Mouse (Mus musculus) embryonic stem cell, embryonic (primary cell): ENCODE measurements around the gene Med27.

ENCODE experiments used
- CTCF ChIA-PET, 4 experiments: fragments of 300-600 bp in 2 of 4; fragments of 350-600 bp in 2 of 4; sonication (Branson Sonifier 250); formaldehyde crosslinking; loops; one replicate each; lab custom pipeline; 2022; ENCODE audit warnings: inconsistent platforms in 2 of 4; lab: Charles Lee
- POLR2A ChIA-PET, 4 experiments: fragments of 300-600 bp in 2 of 4; fragments of 350-600 bp in 2 of 4; sonication (Branson Sonifier 250); formaldehyde crosslinking; loops; one replicate each; lab custom pipeline; 2022; ENCODE audit warnings: antibody characterized with exemption in 4 of 4, inconsistent platforms in 1 of 4; lab: Charles Lee

Gene Med27

DNA sequence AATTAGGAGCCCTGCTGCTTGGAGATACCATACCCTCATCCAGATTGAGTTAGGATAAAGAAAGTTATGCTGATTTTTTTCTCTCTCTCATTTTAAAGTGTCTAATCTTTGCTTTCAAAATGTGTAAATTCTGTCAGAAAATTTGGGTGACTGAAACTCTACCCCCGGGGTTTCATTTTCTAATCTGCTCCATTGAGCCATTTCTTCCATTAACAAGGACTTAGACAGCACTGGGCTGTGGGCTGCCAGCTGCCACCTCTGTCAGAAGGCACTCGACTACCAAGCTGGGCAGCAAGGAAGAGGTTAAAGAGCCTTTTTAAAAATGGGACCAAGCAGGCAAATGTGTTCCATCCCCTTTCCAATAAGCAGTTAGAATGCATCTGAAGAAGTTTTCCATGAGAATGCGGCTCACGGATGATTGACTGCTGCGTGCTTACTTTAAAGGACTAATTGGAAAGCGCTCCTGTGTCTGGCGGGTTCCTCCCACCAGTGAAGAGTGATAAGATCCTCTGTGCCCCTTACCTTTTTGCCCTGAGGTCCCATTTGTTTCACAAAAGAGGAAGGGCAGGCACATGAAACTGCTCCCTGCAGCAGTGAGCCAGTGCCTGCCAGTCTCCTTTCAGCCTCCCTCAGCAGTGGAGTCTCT, 93.4 kb downstream of the Med27 start:
- CTCF ChIA-PET = no interaction called here
- POLR2A ChIA-PET = interaction anchor here in 3 of 4 experiments (0.6 kb wide), 3 partner anchors 24 to 94 kb away, joined by 3 to 4 read pairs (median 3); no protein-coding TSS in a partner anchor

- ChIA-PET CTCF (interaction anchor here in 2 of 4 experiments (0.6 to 1.0 kb wide), 2 partner anchors 9 to 38 kb away, joined by 3 to 4 read pairs; no protein-coding TSS in a partner anchor), POLR2A (interaction anchor here in 2 of 4 experiments (0.6 to 1.6 kb wide), 6 partner anchors 16 to 385 kb away, joined by 3 to 8 read pairs (median 3); no protein-coding TSS in a partner anchor)
Observed at GRCm38 (mm10) chr2:29442275-29442674, 95.7 kb downstream of the Med27 start.

DNA sequence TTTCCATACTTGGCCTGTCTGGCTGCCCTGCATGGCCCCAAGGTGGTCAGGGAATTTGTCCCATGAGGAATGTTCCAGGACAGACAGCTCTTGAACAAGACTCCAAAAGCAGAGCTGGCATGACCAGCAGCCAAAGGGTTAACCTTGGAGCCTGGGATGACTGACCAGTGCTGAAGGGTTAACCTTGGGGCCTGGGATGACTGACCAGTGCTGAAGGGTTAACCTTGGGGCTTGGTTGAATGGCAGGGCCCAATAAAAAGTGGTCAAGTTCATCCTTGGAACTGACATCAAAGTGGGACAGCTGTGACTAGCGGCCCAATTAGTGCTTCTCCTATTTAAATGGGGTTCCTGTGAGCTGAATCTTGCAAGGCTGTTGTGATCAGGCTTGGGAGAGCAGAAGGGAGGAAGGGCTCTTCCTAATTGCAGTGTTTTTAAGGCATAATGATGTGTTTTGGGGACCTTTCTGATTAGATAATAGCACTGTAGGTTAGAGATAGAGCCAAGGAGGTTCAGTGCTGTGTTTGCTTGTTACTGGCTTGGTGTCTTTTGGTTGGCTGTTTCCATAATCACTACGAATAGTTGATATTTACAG, 97.1 kb downstream of the Med27 start:
- ChIA-PET POLR2A (interaction anchor here in 1 of 4 experiments (1.0 to 3.4 kb wide), 2 partner anchors 10 to 22 kb away, joined by 3 to 12 read pairs; no protein-coding TSS in a partner anchor), CTCF (interaction anchor here in 1 of 4 experiments (1.3 kb wide), 1 partner anchor 206 kb away, joined by 5 read pairs; no protein-coding TSS in a partner anchor)

DNA sequence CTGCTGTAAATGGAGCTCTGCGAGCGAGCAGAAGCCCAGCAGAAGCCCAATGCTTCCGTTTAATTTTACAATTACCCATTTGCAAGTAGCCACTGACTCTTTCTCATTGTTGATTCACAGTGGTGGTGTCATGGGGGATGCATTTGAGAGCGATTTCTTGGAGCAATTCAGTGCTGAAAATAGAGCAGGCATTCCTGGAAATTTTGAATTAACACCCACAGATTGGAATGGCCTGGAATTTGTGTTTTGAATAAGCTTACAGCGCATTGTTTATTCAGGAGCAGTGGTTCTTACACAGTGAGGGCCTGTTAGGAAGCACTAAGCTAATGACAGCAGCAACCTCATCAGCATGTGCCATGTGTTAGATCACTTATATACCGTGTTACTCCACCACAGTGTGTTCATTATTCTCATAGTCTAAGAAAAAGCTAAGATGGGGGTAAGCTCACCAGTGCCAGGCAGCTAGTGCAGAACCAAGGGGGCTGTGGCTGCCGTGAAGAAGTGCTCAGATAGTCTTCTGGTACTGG, 101.9 kb downstream of the Med27 start:
- CTCF ChIA-PET = interaction anchor here in 2 of 4 experiments (0.8 kb wide), 2 partner anchors 44 to 217 kb away, joined by 3 to 4 read pairs; no protein-coding TSS in a partner anchor
- POLR2A ChIA-PET = interaction anchor here in 2 of 4 experiments (0.9 to 3.0 kb wide), 10 partner anchors 9 to 269 kb away, joined by 3 to 14 read pairs (median 3); no protein-coding TSS in a partner anchor

GRCm38 (mm10) chr2:29451368-29451999, 104.9 kb downstream of the Med27 start:
- ChIA-PET POLR2A (interaction anchor here in 2 of 4 experiments (0.7 to 3.6 kb wide), 5 partner anchors 9 to 49 kb away, joined by 3 to 15 read pairs (median 4); no protein-coding TSS in a partner anchor), CTCF (interaction anchor here in 1 of 4 experiments (0.8 kb wide), 1 partner anchor 9 kb away, joined by 3 read pairs; no protein-coding TSS in a partner anchor)

DNA sequence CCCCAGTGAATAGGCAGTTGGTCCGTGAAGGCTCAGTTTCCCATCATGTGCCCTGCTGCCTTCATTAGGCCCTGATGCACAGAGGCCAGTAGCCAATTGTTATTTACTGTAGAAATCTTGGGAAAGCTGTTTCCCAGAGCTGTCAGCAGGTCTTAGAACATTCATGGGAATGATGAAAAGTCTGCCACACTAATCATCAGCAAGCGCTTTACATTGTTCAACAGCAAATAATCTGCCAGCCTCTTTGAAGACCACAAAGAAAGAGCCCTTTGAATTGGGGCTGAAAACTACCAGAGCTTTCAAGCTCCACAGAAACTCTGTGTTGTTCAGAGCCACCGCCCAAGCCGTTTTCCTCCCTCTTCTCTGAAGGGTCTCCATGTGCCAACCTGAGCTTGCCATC, 106.8 kb downstream of the Med27 start:
- ChIA-PET CTCF (interaction anchor here in 1 of 4 experiments (0.6 kb wide), 1 partner anchor 214 kb away, joined by 8 read pairs; no protein-coding TSS in a partner anchor), POLR2A (interaction anchor here in 2 of 4 experiments (1.2 to 3.6 kb wide), 7 partner anchors 8 to 47 kb away, joined by 3 to 15 read pairs (median 3); no protein-coding TSS in a partner anchor)

DNA sequence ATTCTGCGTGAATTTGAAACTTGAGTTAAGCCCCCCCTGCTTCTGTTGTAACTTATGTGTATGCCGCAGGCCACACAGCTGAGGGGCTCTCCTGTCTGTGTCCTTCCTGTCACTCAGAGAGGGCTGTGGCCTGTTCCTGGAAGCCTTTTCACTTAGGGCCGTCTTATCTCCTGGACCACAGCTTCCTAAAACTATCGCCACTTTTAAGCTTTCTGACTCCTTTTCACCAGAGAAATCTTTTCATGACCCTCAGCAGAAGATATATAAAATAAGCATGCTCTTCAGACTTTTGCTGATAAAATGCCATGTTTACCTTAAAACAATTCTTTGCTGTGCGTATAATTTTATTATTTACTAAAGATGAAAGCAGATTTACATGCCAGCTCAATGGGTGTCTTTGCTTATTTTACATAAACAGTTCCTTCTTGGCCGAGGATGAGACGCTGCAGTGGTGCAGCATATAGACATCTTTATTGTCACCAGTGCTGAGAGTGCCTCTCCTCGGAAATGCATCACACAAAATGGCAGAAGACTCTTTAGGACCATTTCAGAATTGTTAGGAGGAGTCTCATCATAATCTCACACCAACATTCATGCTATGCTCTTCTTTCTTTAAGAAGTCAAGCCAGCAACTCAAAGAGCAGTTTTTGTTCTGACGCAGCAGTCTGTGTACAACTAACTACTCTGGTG, 110.2 kb downstream of the Med27 start:
- ChIA-PET CTCF (interaction anchor here in 2 of 4 experiments (0.6 kb wide), 3 partner anchors 208 to 483 kb away, joined by 4 to 6 read pairs (median 6); no protein-coding TSS in a partner anchor), POLR2A (interaction anchor here in 3 of 4 experiments (0.6 to 2.6 kb wide), 17 partner anchors 9 to 1214 kb away, joined by 3 to 21 read pairs (median 4); no protein-coding TSS in a partner anchor)

GRCm38 (mm10) chr2:29457677-29458076, 111.1 kb downstream of the Med27 start:
- ChIA-PET POLR2A (interaction anchor here in 3 of 4 experiments (0.6 to 5.2 kb wide), 20 partner anchors 9 to 1213 kb away, joined by 3 to 24 read pairs (median 4); no protein-coding TSS in a partner anchor), CTCF (interaction anchor here in 3 of 4 experiments (0.6 to 1.2 kb wide), 5 partner anchors 54 to 484 kb away, joined by 3 to 6 read pairs (median 4); no protein-coding TSS in a partner anchor)

- ChIA-PET POLR2A (interaction anchor here in 3 of 4 experiments (0.7 to 5.2 kb wide), 17 partner anchors 9 to 185 kb away, joined by 3 to 24 read pairs (median 6); no protein-coding TSS in a partner anchor), CTCF (interaction anchor here in 1 of 4 experiments (1.0 to 1.2 kb wide), 2 partner anchors 54 to 289 kb away, joined by 3 read pairs; no protein-coding TSS in a partner anchor)
Observed at GRCm38 (mm10) chr2:29458346-29458950, 111.8 kb downstream of the Med27 start.

DNA sequence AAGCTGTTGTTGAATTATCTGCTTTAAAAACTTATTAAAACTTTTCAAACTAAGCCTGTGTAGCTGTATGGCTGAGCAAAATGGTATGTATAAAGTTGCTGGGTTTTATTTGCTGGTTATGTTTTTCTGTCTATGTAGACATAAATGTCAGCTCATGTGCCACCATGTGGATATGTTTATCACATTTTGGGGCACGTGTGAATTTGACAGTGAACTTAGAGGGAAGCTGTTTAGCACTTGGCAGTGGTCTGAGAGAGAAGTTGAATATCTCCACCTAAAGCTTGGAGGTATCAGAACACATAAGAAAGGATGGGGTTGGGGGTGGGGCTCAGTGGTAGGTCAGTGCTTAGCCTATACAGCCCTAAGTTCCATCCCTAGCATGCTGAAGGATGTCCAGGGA, 113.0 kb downstream of the Med27 start:
- CTCF ChIA-PET = no interaction called here
- POLR2A ChIA-PET = interaction anchor here in 2 of 4 experiments (0.6 to 5.2 kb wide), 6 partner anchors 9 to 321 kb away, joined by 3 to 24 read pairs (median 4); no protein-coding TSS in a partner anchor

GRCm38 (mm10) chr2:29461841-29462240, 115.2 kb downstream of the Med27 start:
- ChIA-PET CTCF (no interaction called here), POLR2A (interaction anchor here in 2 of 4 experiments (0.6 to 5.2 kb wide), 7 partner anchors 8 to 148 kb away, joined by 3 to 24 read pairs (median 4); no protein-coding TSS in a partner anchor)

DNA sequence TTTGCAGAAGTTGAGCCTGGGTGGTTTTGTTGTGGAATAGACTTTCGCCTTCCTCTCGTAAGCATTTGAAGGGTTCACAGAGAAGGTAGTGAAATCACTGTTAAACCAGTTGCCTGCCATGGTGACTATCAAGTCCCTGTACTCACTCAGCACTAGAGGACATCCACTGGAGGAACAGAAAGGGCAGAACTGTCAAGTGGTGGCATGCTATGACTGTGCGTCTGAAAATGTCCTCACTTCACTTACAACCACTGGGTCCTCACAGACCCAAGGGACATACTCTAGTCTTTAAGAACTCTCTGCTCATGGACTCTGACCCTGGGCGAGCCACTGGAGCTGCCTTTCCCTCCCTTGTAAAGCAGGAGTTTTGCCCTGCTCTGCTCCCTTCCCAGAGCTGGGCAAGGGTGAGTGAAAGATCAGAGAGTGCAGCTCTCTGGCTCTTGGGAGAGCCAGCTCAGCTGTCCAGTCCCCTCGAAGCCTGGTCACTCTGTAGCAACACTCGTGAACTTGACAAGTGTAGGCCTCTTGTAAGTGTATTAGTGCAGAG, 116.5 kb downstream of the Med27 start:
- CTCF ChIA-PET = no interaction called here
- POLR2A ChIA-PET = interaction anchor here in 1 of 4 experiments (1.6 kb wide), 1 partner anchor 11 kb away, joined by 5 read pairs; no protein-coding TSS in a partner anchor

DNA sequence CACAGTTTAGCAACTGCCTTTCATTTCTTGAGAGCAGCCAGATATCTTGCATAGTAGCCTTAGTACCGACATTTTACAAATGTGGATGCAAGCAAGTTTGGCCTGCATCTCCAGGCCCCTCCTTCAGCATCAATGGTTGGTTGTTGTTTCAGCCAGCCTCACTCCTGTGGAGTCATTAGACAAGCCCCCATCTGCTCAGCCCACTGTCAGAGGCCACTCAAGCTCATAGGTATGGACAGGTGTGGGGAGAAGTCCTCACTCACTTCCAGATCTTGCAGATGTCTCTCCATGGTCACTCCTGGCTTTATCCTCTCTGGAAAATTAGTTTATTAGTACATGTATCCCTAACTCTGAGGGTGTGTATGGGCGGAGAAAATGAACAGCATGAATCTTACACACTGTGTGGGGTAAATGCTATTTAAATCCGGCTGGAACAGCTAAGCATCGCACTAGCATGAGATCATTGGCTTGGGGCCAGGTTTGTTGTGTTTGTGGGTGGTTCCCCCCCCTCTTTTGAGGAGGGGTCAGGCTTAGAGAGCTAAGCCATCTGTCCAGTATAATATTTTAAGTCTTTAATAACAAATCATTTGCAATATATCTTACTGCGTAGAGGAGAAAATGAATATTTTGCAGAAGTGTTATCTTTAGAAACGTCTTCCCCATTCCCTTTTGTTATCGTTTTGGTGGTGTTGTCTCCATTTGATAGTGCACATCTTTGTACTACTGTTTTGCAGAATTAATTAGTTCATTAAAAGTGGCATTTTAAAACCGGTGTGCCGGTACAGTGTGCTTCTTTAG, 118.4 kb downstream of the Med27 start:
- POLR2A ChIA-PET = interaction anchor here in 2 of 4 experiments (0.6 to 6.3 kb wide), 7 partner anchors 11 to 166 kb away, joined by 3 to 25 read pairs (median 3); no protein-coding TSS in a partner anchor
- CTCF ChIA-PET = no interaction called here

DNA sequence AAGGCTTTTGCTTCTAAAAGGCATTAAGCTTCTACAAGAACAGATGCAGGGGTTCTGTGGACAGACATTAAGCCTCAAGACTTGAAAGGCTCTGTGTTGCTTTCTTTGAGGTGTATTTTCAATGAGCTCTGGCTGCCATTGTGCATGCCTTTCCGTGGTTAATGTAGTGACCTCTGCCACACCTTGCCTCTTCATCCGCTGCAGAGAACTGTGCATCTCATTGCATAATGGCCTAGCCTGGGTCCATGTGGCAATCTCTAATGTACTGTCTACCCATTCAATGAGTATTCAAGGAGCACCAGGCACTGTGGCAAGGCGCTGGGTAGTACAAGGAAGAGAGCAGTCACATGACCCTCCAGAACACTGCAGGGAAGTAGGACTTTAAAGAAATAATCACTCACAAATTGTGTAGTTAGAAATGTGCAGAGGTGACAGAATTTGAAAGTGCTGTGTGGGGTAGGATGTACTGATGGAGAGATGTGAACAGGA, 119.1 kb downstream of the Med27 start:
- ChIA-PET POLR2A (interaction anchor here in 2 of 4 experiments (0.6 to 6.3 kb wide), 5 partner anchors 12 to 35 kb away, joined by 3 to 25 read pairs (median 3); no protein-coding TSS in a partner anchor), CTCF (no interaction called here)

DNA sequence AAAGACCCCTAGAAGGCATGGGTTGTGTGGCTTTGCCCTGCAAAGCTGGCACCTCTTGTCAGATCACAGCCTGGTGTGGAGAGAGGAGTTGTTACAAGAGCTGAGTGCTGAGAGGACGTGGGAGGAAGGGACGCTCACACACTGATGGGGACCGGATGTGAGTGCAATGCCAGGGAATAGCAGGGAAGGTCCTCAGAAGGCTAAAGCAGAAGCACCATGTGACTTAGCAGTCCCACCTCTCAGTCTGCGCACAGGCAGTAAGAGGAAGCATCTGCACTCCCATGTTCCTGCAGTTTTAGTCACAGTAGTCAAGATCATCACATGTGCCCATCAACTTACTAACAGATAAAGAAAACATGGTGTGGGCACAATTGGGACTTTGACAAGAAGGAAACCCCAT, 119.8 kb downstream of the Med27 start:
- CTCF ChIA-PET = no interaction called here

More for the DNA sequence above, 119.8 kb downstream of the Med27 start:
- POLR2A ChIA-PET = interaction anchor here in 1 of 4 experiments (0.6 to 6.3 kb wide), 2 partner anchors 15 to 18 kb away, joined by 3 to 25 read pairs; no protein-coding TSS in a partner anchor
